Mouse (Mus musculus): Measurements from ENCODE around the gene Slc25a53.
A peak's percentile ranks its signal among the peaks of the same experiment; 100 is the strongest.
"Not testable (repeated sequence)": the region's sequence is repeated elsewhere in the genome, so short reads cannot be mapped to it uniquely, and the experiment has no call there.

The Slc25a53 gene

GRCm38 (mm10) chrX:136959688-136960087 lies 78.4 kb downstream of the Slc25a53 start:
- peak in 1 of 2 experiments; percentile 16 for DNase-seq (ENCODE audit: low spot score in 2 of 2)

- not testable (repeated sequence) for DNase-seq (ENCODE audit: low spot score in 2 of 2)
Observed at GRCm38 (mm10) chrX:136958300-136958699, 79.8 kb downstream of the Slc25a53 start.

- DNase-seq (ENCODE audit: low spot score in 2 of 2) = peak in 1 of 2 experiments; percentile 19
Observed at GRCm38 (mm10) chrX:136957583-136958279, 80.4 kb downstream of the Slc25a53 start.

- no peak for DNase-seq (ENCODE audit: low spot score in 2 of 2)
Observed at GRCm38 (mm10) chrX:136937985-136938384, 100.1 kb downstream of the Slc25a53 start.
